Mouse (Mus musculus) monocyte, adult 5-6 weeks (primary cell): ENCODE measurements around the gene 1700029P11Rik. TPM values are rescaled to one million over a fixed set of nuclear protein-coding genes. Genes with fewer than 3 reads are reported as not detected.

Experiments used
- total RNA-seq: library from RNA; stranded (forward); fragments of 200-1000, 200-491, 200-594 nt; gene quantifications from 3 replicates; pipeline ENCODE4 v1.2.3, GENCODE M21; 2017

Gene 1700029P11Rik
- total RNA-seq, 1 experiment from 2014 or later: not detected

Other genes starting within 250 kb of the 1700029P11Rik start
- 6.6 to 14.2 TPM (median 7.1 TPM) in 3 replicates for gene Zc3h7b, start 235.5 kb upstream of the 1700029P11Rik start, total RNA-seq
- gene Rangap1, start 235.0 kb upstream of the 1700029P11Rik start, total RNA-seq: 37.6 to 62.3 TPM (median 38.3 TPM) in 3 replicates
- gene Tef, start 178.1 kb upstream of the 1700029P11Rik start, total RNA-seq: 44.4 to 60.3 TPM (median 52.9 TPM) in 3 replicates
- gene Tob2, start 121.7 kb upstream of the 1700029P11Rik start, total RNA-seq: 27.1 to 48.1 TPM (median 29.4 TPM) in 3 replicates
- gene Phf5a, start 108.6 kb upstream of the 1700029P11Rik start, total RNA-seq: 54.7 to 91.7 TPM (median 58.7 TPM) in 3 replicates
- gene Aco2, start 108.2 kb upstream of the 1700029P11Rik start, total RNA-seq: 103 to 166 TPM (median 150 TPM) in 3 replicates
- gene Polr3h, start 54.3 kb upstream of the 1700029P11Rik start, total RNA-seq: 7.9 to 13.7 TPM (median 8.1 TPM) in 3 replicates
- 0.19 TPM in 1 of 3 replicates, not detected in the others for gene Csdc2, start 43.8 kb upstream of the 1700029P11Rik start, total RNA-seq
- gene Pmm1, start 19.6 kb upstream of the 1700029P11Rik start, total RNA-seq: 6.8 to 24.4 TPM (median 11.1 TPM) in 3 replicates
- gene Xrcc6, start 7.3 kb downstream of the 1700029P11Rik start, total RNA-seq: 37.3 to 62.6 TPM (median 61.9 TPM) in 3 replicates
- gene Desi1, start 53.3 kb downstream of the 1700029P11Rik start, total RNA-seq: 3.2 to 7.3 TPM (median 4.8 TPM) in 3 replicates
- gene Snu13, start 67.1 kb downstream of the 1700029P11Rik start, total RNA-seq: 111 to 112 TPM (median 112 TPM) in 3 replicates
- gene 4930407I10Rik, start 78.6 kb downstream of the 1700029P11Rik start, total RNA-seq: not detected in 3 replicates
- not detected in 3 replicates for gene Mei1, start 89.5 kb downstream of the 1700029P11Rik start, total RNA-seq
- 28.6 to 54.3 TPM (median 43.2 TPM) in 3 replicates for gene Ccdc134, start 147.4 kb downstream of the 1700029P11Rik start, total RNA-seq
- gene Srebf2, start 166.6 kb downstream of the 1700029P11Rik start, total RNA-seq: 43.2 to 64.7 TPM (median 49.7 TPM) in 3 replicates
- not detected in 3 replicates for gene Shisa8, start 232.3 kb downstream of the 1700029P11Rik start, total RNA-seq
- 13.6 to 19.3 TPM (median 17.9 TPM) in 3 replicates for gene Tnfrsf13c, start 243.8 kb downstream of the 1700029P11Rik start, total RNA-seq